Mouse (Mus musculus): ENCODE data around the gene Csn3. TPM values are rescaled to one million over a fixed set of nuclear protein-coding genes. Genes with fewer than 3 reads are reported as not detected.

The Csn3 gene
- total and polyA plus RNA-seq, 3 experiments: 8.1 to 31.5 (median 16.4) TPM

DNA sequence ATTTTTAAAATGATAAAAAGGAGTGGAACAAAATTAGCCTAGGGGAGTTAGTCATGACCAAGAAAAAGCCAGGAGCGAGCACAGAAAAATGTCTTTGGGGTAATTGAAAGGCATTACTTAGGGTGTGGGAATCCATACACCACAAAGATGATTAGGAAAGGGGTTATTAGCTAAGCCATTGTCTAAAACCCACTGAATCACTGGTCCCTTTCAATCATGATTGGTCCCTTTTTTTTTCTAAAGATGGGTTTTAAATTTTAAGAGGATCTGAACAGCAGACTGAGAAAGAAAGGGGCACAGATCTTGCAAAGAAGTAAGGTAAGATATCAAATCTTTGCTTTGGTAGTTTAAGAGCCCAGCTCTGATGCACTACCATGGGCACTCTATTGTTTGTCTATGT, 40.6 kb upstream of the Csn3 start, which contains the start of gene Odam:
Gene Odam, plus strand, starts transcription at position 301 of the 400 bp plus-strand sequence.
- no peak within 1 kb of the TSS for H3K27ac ChIP-seq (ENCODE audit: insufficient read depth, low read depth)
- H3K79me2 ChIP-seq (replicated peaks; ENCODE audit: control insufficient read depth, extremely low read depth, insufficient read depth, poor library complexity, severe bottlenecking): no peaks in the 10 kb centered on the region
- in situ Hi-C loops (cut with MboI; ENCODE audit: low pct_ligation_motif_present, low pct_unique_long_range_greater_than_20kb, low sequenced_read_pairs): no loop called here
- H3K9me3 ChIP-seq (replicated peaks; ENCODE audit: low read length): no peaks in the 10 kb centered on the region
- no peak within 1 kb of the TSS for H3K4me3 ChIP-seq (replicated peaks in 1 of 3; ENCODE audit: low read depth in 2 of 3, low read length in 2 of 3, poor library complexity in 1 of 3)
- H3K27me3 ChIP-seq (replicated peaks): no peaks in the 10 kb centered on the region
- DNase-seq (ENCODE audit: extremely low read depth): no peak
- H3K4me1 ChIP-seq (ENCODE audit: control insufficient read depth in 1 of 2, insufficient read depth in 2 of 2): peaks cover 0 to 6% of the 10 kb centered on the region in 2 experiments; a peak in 2 of 4 replicates
- H3K4me2 ChIP-seq (ENCODE audit: insufficient read depth, low read depth, poor library complexity, severe bottlenecking): no peak within 1 kb of the TSS
- H3K9ac ChIP-seq (ENCODE audit: insufficient read depth, low read depth): no peak within 1 kb of the TSS
- dilution Hi-C loops (cut with MboI; ENCODE audit: extremely low pct_ligation_motif_present, extremely low pct_unique_long_range_greater_than_20kb, low sequenced_read_pairs): no loop called here
- no peak for TF ChIP-seq SIN3A (IDR thresholded peaks at IDR 0.05; ENCODE audit: low read length)
- TF ChIP-seq MXI1 (IDR thresholded peaks at IDR 0.05; ENCODE audit: low read depth, low read length): no peak
- TF ChIP-seq NELFE (IDR thresholded peaks at IDR 0.05; ENCODE audit: low read depth, low read length): no peak
- no peak for TF ChIP-seq USF2 (conservative IDR thresholded peaks at IDR 0.05; ENCODE audit: low read depth, low read length)
- no peak for TF ChIP-seq POLR2A (IDR thresholded peaks at IDR 0.05; ENCODE audit: low read depth, low read length)
- no peak for TF ChIP-seq MEF2A (IDR thresholded peaks at IDR 0.05; ENCODE audit: borderline replicate concordance, low read depth, low read length)
- TF ChIP-seq NRF1 (IDR thresholded peaks at IDR 0.05; ENCODE audit: low read depth, low read length): no peak
- TF ChIP-seq ZC3H11A (IDR thresholded peaks at IDR 0.05; ENCODE audit: low read depth, low read length): no peak
- no peak for TF ChIP-seq EP300 (IDR thresholded peaks at IDR 0.05; ENCODE audit: low read length)
- no peaks in the 10 kb centered on the region for H3K36me3 ChIP-seq (replicated peaks in 1 of 2; ENCODE audit: control insufficient read depth in 1 of 2, insufficient read depth in 1 of 2, low read length in 1 of 2)

GRCm38 (mm10) chr5:87931603-87932002, 6.2 kb downstream of the Csn3 start:
- no peak overlapping the region for H3K4me3 ChIP-seq (replicated peaks in 1 of 3; ENCODE audit: low read depth in 2 of 3, low read length in 2 of 3, poor library complexity in 1 of 3)
- H3K27ac ChIP-seq (ENCODE audit: insufficient read depth, low read depth): no peak overlapping the region
- H3K79me2 ChIP-seq (replicated peaks; ENCODE audit: control insufficient read depth, extremely low read depth, insufficient read depth, poor library complexity, severe bottlenecking): 0 out of 2 replicates have a peak, but pooled peaks cover 3% of the 10 kb centered on the region
- H3K4me2 ChIP-seq (ENCODE audit: insufficient read depth, low read depth, poor library complexity, severe bottlenecking): no peak overlapping the region
- no peaks in the 10 kb centered on the region for H3K9me3 ChIP-seq (replicated peaks; ENCODE audit: low read length)
- H3K9ac ChIP-seq (ENCODE audit: insufficient read depth, low read depth): no peak overlapping the region
- TF ChIP-seq NELFE (IDR thresholded peaks at IDR 0.05; ENCODE audit: low read depth, low read length) (no peak), ZNF384 (IDR thresholded peaks at IDR 0.05; ENCODE audit: low read depth, low read length) (no peak), CHD1 (IDR thresholded peaks at IDR 0.05; ENCODE audit: low read depth, low read length) (no peak), HCFC1 (IDR thresholded peaks at IDR 0.05; ENCODE audit: low read depth, low read length) (no peak), MAZ (IDR thresholded peaks at IDR 0.05; ENCODE audit: low read depth, low read length) (no peak), EP300 (IDR thresholded peaks at IDR 0.05; ENCODE audit: low read length) (no peak), ZKSCAN1 (IDR thresholded peaks at IDR 0.05; ENCODE audit: borderline replicate concordance, low read depth, low read length) (no peak), POLR2AphosphoS2 (IDR thresholded peaks at IDR 0.05; ENCODE audit: low read depth, low read length) (no peak)
- in situ Hi-C loops (cut with MboI; ENCODE audit: low pct_ligation_motif_present, low pct_unique_long_range_greater_than_20kb, low sequenced_read_pairs) (no loop called here), dilution Hi-C loops (cut with MboI; ENCODE audit: extremely low pct_ligation_motif_present, extremely low pct_unique_long_range_greater_than_20kb, low sequenced_read_pairs) (no loop called here)
- H3K36me3 ChIP-seq (replicated peaks in 1 of 2; ENCODE audit: control insufficient read depth in 1 of 2, insufficient read depth in 1 of 2, low read length in 1 of 2): peaks cover 6 to 10% of the 10 kb centered on the region in 2 experiments
- DNase-seq (ENCODE audit: extremely low read depth): no peak
- no peaks in the 10 kb centered on the region for H3K27me3 ChIP-seq (replicated peaks)
- 0 out of 4 replicates have a peak, but pooled peaks cover 0 to 3% of the 10 kb centered on the region in 2 experiments for H3K4me1 ChIP-seq (ENCODE audit: control insufficient read depth in 1 of 2, insufficient read depth in 2 of 2)

Measured in CH12.LX (cell line).